Mouse (Mus musculus): ENCODE data around the gene Hist1h2bc.

The Hist1h2bc gene

GRCm38 (mm10) chr13:23728472-23729191 lies 44.6 kb downstream of the Hist1h2bc start:
- intact Hi-C loops (cut with DNase I): no loop called here

GRCm38 (mm10) chr13:23729192-23729525 lies 45.2 kb downstream of the Hist1h2bc start:
- intact Hi-C loops (cut with DNase I): no loop called here

- intact Hi-C loops (cut with DNase I): loop anchor here (10.0 kb wide), 1 partner anchor 45 kb away; the partner anchor contains the start of genes Hist1h2ac and Hist1h2bc
Measured at GRCm38 (mm10) chr13:23729706-23730105, 45.7 kb downstream of the Hist1h2bc start.

GRCm38 (mm10) chr13:23730479-23730878 lies 46.5 kb downstream of the Hist1h2bc start:
- intact Hi-C loops (cut with DNase I): loop anchor here (10.0 kb wide), 1 partner anchor 46 kb away; the partner anchor contains the start of genes Hist1h2ac and Hist1h2bc

GRCm38 (mm10) chr13:23732156-23732804 lies 48.3 kb downstream of the Hist1h2bc start:
- intact Hi-C loops (cut with DNase I): loop anchor here (10.0 kb wide), 1 partner anchor 47 kb away; the partner anchor contains the start of genes Hist1h2ac and Hist1h2bc

- intact Hi-C loops (cut with DNase I): loop anchor here (10.0 kb wide), 1 partner anchor 52 kb away; the partner anchor contains the start of genes Hist1h2ac and Hist1h2bc
Measured at GRCm38 (mm10) chr13:23737091-23737490, 53.1 kb downstream of the Hist1h2bc start.

- intact Hi-C loops (cut with DNase I): loop anchor here (10.0 kb wide), 1 partner anchor 53 kb away; the partner anchor contains the start of genes Hist1h2ac and Hist1h2bc
Measured at GRCm38 (mm10) chr13:23738041-23738440, 54.0 kb downstream of the Hist1h2bc start.

GRCm38 (mm10) chr13:23738677-23739068 lies 54.7 kb downstream of the Hist1h2bc start, which contains the start of gene Hist1h1c:
Gene Hist1h1c, plus strand, starts transcription at chr13:23738808.
- intact Hi-C loops (cut with DNase I): loop anchor here (10.0 kb wide), 1 partner anchor 54 kb away; the partner anchor contains the start of genes Hist1h2ac and Hist1h2bc

GRCm38 (mm10) chr13:23739069-23739921 lies 55.3 kb downstream of the Hist1h2bc start:
- intact Hi-C loops (cut with DNase I): loop anchor here (10.0 kb wide), 1 partner anchor 54 kb away; the partner anchor contains the start of genes Hist1h2ac and Hist1h2bc

- intact Hi-C loops (cut with DNase I): loop anchor here (10.0 kb wide), 2 partner anchors 55 to 315 kb away; partner anchors contain the start of genes Abt1, Hist1h2ac and Hist1h2bc
Measured at GRCm38 (mm10) chr13:23739922-23740252, 55.9 kb downstream of the Hist1h2bc start.

- intact Hi-C loops (cut with DNase I): loop anchor here (10.0 kb wide), 1 partner anchor 316 kb away; the partner anchor contains the start of gene Abt1
Measured at GRCm38 (mm10) chr13:23740256-23740840, 56.3 kb downstream of the Hist1h2bc start.

- intact Hi-C loops (cut with DNase I): loop anchor here (10.0 kb wide), 1 partner anchor 316 kb away; the partner anchor contains the start of gene Abt1
Measured at GRCm38 (mm10) chr13:23740910-23741309, 56.9 kb downstream of the Hist1h2bc start.

GRCm38 (mm10) chr13:23742007-23742406 lies 58.0 kb downstream of the Hist1h2bc start:
- intact Hi-C loops (cut with DNase I): loop anchor here (10.0 kb wide), 1 partner anchor 317 kb away; the partner anchor contains the start of gene Abt1

Small RNAs within 50 kb of the gene (microRNA-seq; reads per million reads assigned to microRNA genes)
- gene Gm44350: 0 reads per million in 2 experiments
